Mouse (Mus musculus): Measurements from ENCODE around the gene Tnik. TPM values are rescaled to one million over a fixed set of nuclear protein-coding genes. Genes with fewer than 3 reads are reported as not detected.

The Tnik gene
- total and polyA plus RNA-seq, 2 experiments from 2014 or later, result 58.2 to 118 TPM

- Histone ChIP-seq H3K4me2 (ENCODE audit: low read depth, low read length, poor library complexity, severe bottlenecking) (no peak overlapping the region), H3K4me3 (ENCODE audit: low read depth, low read length) (no peak overlapping the region), H3K4me1 (ENCODE audit: insufficient read depth, low read length) (no peaks in the 10 kb centered on the region), H3K27ac (ENCODE audit: low read depth, low read length) (peak overlapping the region; percentile 38), H3K9me3 (ENCODE audit: low read length) (no peaks in the 10 kb centered on the region), H3K9ac (replicated peaks; ENCODE audit: low read length, poor library complexity, severe bottlenecking) (no peak overlapping the region), H3K27me3 (ENCODE audit: insufficient read depth, low read length) (no peaks in the 10 kb centered on the region), H3K36me3 (ENCODE audit: insufficient read depth, low read length) (no peaks in the 10 kb centered on the region)
- DNase-seq (ENCODE audit: low spot score) (peak; percentile 36), ATAC-seq (ENCODE audit: low FRiP score) (peak; percentile 72)
- 36% methylated on average over 15 of the region's 15 CpGs for WGBS
- no peak for TF ChIP-seq CTCF (IDR thresholded peaks at IDR 0.05)
Observed at GRCm38 (mm10) chr3:28224437-28225356, 38.3 kb upstream of the Tnik start.

GRCm38 (mm10) chr3:28225357-28225905 lies 37.6 kb upstream of the Tnik start:
- DNase-seq (ENCODE audit: low spot score) (peak; percentile 47), ATAC-seq (ENCODE audit: low FRiP score) (no peak)
- Histone ChIP-seq H3K9me3 (ENCODE audit: low read length) (no peaks in the 10 kb centered on the region), H3K27ac (ENCODE audit: low read depth, low read length) (peak overlapping the region; percentile 38), H3K27me3 (ENCODE audit: insufficient read depth, low read length) (no peaks in the 10 kb centered on the region), H3K9ac (replicated peaks; ENCODE audit: low read length, poor library complexity, severe bottlenecking) (no peak overlapping the region), H3K36me3 (ENCODE audit: insufficient read depth, low read length) (no peaks in the 10 kb centered on the region), H3K4me1 (ENCODE audit: insufficient read depth, low read length) (no peaks in the 10 kb centered on the region), H3K4me3 (ENCODE audit: low read depth, low read length) (no peak overlapping the region), H3K4me2 (ENCODE audit: low read depth, low read length, poor library complexity, severe bottlenecking) (no peak overlapping the region)
- TF ChIP-seq CTCF (IDR thresholded peaks at IDR 0.05), result no peak
- 68% methylated on average over 9 of the region's 9 CpGs for WGBS

GRCm38 (mm10) chr3:28226181-28226580 lies 36.8 kb upstream of the Tnik start:
- DNase-seq (ENCODE audit: low spot score) (no peak), ATAC-seq (ENCODE audit: low FRiP score) (no peak)
- no peak overlapping the region for H3K27ac ChIP-seq (ENCODE audit: low read depth, low read length)
- no peaks in the 10 kb centered on the region for H3K27me3 ChIP-seq (ENCODE audit: insufficient read depth, low read length)
- H3K4me1 ChIP-seq (ENCODE audit: insufficient read depth, low read length), result no peaks in the 10 kb centered on the region
- no peak for TF ChIP-seq CTCF (IDR thresholded peaks at IDR 0.05)
- H3K4me2 ChIP-seq (ENCODE audit: low read depth, low read length, poor library complexity, severe bottlenecking), result no peak overlapping the region
- 90% methylated on average over 19 of the region's 19 CpGs for WGBS
- no peaks in the 10 kb centered on the region for H3K36me3 ChIP-seq (ENCODE audit: insufficient read depth, low read length)
- no peaks in the 10 kb centered on the region for H3K9me3 ChIP-seq (ENCODE audit: low read length)
- H3K4me3 ChIP-seq (ENCODE audit: low read depth, low read length), result no peak overlapping the region
- H3K9ac ChIP-seq (replicated peaks; ENCODE audit: low read length, poor library complexity, severe bottlenecking), result no peak overlapping the region

GRCm38 (mm10) chr3:28228930-28229329 lies 34.1 kb upstream of the Tnik start:
- H3K27me3 ChIP-seq (ENCODE audit: insufficient read depth, low read length), result no peaks in the 10 kb centered on the region
- no peak for TF ChIP-seq CTCF (IDR thresholded peaks at IDR 0.05)
- no peak overlapping the region for H3K9ac ChIP-seq (replicated peaks; ENCODE audit: low read length, poor library complexity, severe bottlenecking)
- H3K4me2 ChIP-seq (ENCODE audit: low read depth, low read length, poor library complexity, severe bottlenecking), result no peak overlapping the region
- no peaks in the 10 kb centered on the region for H3K36me3 ChIP-seq (ENCODE audit: insufficient read depth, low read length)
- ATAC-seq (ENCODE audit: low FRiP score) (no peak), DNase-seq (ENCODE audit: low spot score) (no peak)
- H3K27ac ChIP-seq (ENCODE audit: low read depth, low read length), result no peak overlapping the region
- 74% methylated on average over 4 of the region's 4 CpGs for WGBS
- no peaks in the 10 kb centered on the region for H3K9me3 ChIP-seq (ENCODE audit: low read length)
- no peaks in the 10 kb centered on the region for H3K4me1 ChIP-seq (ENCODE audit: insufficient read depth, low read length)
- H3K4me3 ChIP-seq (ENCODE audit: low read depth, low read length), result no peak overlapping the region

- 85% methylated on average over 2 of the region's 2 CpGs for WGBS
- Histone ChIP-seq H3K36me3 (ENCODE audit: insufficient read depth, low read length) (no peaks in the 10 kb centered on the region), H3K9me3 (ENCODE audit: low read length) (no peaks in the 10 kb centered on the region), H3K4me3 (ENCODE audit: low read depth, low read length) (no peak overlapping the region), H3K9ac (replicated peaks; ENCODE audit: low read length, poor library complexity, severe bottlenecking) (no peak overlapping the region), H3K27ac (ENCODE audit: low read depth, low read length) (no peak overlapping the region), H3K4me1 (ENCODE audit: insufficient read depth, low read length) (no peaks in the 10 kb centered on the region), H3K4me2 (ENCODE audit: low read depth, low read length, poor library complexity, severe bottlenecking) (no peak overlapping the region), H3K27me3 (ENCODE audit: insufficient read depth, low read length) (no peaks in the 10 kb centered on the region)
- no peak for TF ChIP-seq CTCF (IDR thresholded peaks at IDR 0.05)
- no peak for ATAC-seq (ENCODE audit: low FRiP score)
- DNase-seq (ENCODE audit: low spot score), result no peak
Observed at GRCm38 (mm10) chr3:28229503-28229902, 33.5 kb upstream of the Tnik start.

- Histone ChIP-seq H3K4me3 (ENCODE audit: low read depth, low read length) (no peak overlapping the region), H3K9ac (replicated peaks; ENCODE audit: low read length, poor library complexity, severe bottlenecking) (no peak overlapping the region), H3K4me2 (ENCODE audit: low read depth, low read length, poor library complexity, severe bottlenecking) (no peak overlapping the region), H3K9me3 (ENCODE audit: low read length) (no peaks in the 10 kb centered on the region), H3K27ac (ENCODE audit: low read depth, low read length) (no peak overlapping the region), H3K27me3 (ENCODE audit: insufficient read depth, low read length) (no peaks in the 10 kb centered on the region), H3K4me1 (ENCODE audit: insufficient read depth, low read length) (no peaks in the 10 kb centered on the region), H3K36me3 (ENCODE audit: insufficient read depth, low read length) (no peaks in the 10 kb centered on the region)
- DNase-seq (ENCODE audit: low spot score) (no peak), ATAC-seq (ENCODE audit: low FRiP score) (no peak)
- WGBS, result 89% methylated on average over 4 of the region's 4 CpGs
- TF ChIP-seq CTCF (IDR thresholded peaks at IDR 0.05), result no peak
Observed at GRCm38 (mm10) chr3:28232885-28233284, 30.1 kb upstream of the Tnik start.
